Mouse (Mus musculus) limb, embryonic 12.5 days (tissue): ENCODE measurements around the gene Ifna13. TPM values are rescaled to one million over a fixed set of nuclear protein-coding genes. Genes with fewer than 3 reads are reported as not detected.

Source experiments
- ATAC-seq: fragments of 200-750 bp; cut with Nextera tagmentation; 2 replicates; pipeline ENCODE4 v1.8.0; 2017; ENCODE audit warnings: low read depth, moderate TSS enrichment; ENCODE audit not compliant: insufficient number of reproducible peaks, insufficient read depth, low FRiP score, low TSS enrichment
- H3K27ac ChIP-seq: fragments of 300-500 bp; sonication (generic); 2 replicates; pipeline ENCODE4 v1.5.1; 2016; ENCODE audit warnings: mild to moderate bottlenecking, moderate library complexity
- H3K27me3 ChIP-seq: fragments of 300-500 bp; sonication (generic); 2 replicates; pipeline ENCODE4 v1.6.1; 2016; ENCODE audit warnings: mild to moderate bottlenecking, moderate library complexity
- H3K36me3 ChIP-seq: fragments of 300-500 bp; sonication (generic); 2 replicates; pipeline ENCODE4 v1.6.1; 2016; ENCODE audit warnings: mild to moderate bottlenecking, moderate library complexity
- H3K4me1 ChIP-seq: fragments of 300-500 bp; sonication (generic); replicated peaks from 2 replicates; pipeline ENCODE4 v1.6.1; 2016
- H3K4me2 ChIP-seq: fragments of 300-500 bp; sonication (generic); 2 replicates; pipeline ENCODE4 v1.6.1; 2016; ENCODE audit warnings: mild to moderate bottlenecking, moderate library complexity
- H3K4me3 ChIP-seq: fragments of 300-500 bp; sonication (generic); replicated peaks from 2 replicates; pipeline ENCODE4 v1.5.1; 2016; ENCODE audit warnings: mild to moderate bottlenecking
- H3K9ac ChIP-seq: fragments of 300-500 bp; sonication (generic); replicated peaks from 2 replicates; pipeline ENCODE4 v1.6.1; 2016; ENCODE audit warnings: mild to moderate bottlenecking, moderate library complexity
- H3K9me3 ChIP-seq: fragments of 300-500 bp; sonication (generic); 2 replicates; pipeline ENCODE4 v1.6.1; 2016; ENCODE audit warnings: mild to moderate bottlenecking, moderate library complexity
- WGBS: fragments of 180-500 bp; shearing (Covaris S2); methylation state at CpG from one replicate; pipeline ENCODE4 v1.1.7; 2016; 5-methylcytosine and 5-hydroxymethylcytosine counted together
- polyA plus RNA-seq: library from polyadenylated mRNA; unstranded; fragments of >200 nt; fragmentation: Nextera tagmentation; extraction: Ambion mirVana; gene quantifications from 2 replicates; pipeline ENCODE4 v1.2.1, GENCODE M21; 2016

Gene Ifna13
- polyA plus RNA-seq, 1 experiment from 2014 or later, result not detected

GRCm38 (mm10) chr4:88641077-88641831, 3.0 kb downstream of the Ifna13 start:
- WGBS, result 15% methylated on average over 11 of the region's 11 CpGs
- peak; percentile 94 for ATAC-seq
- Histone ChIP-seq H3K4me2 (peak overlapping the region; percentile 50), H3K4me3 (peak overlapping the region; percentile 32), H3K36me3 (no peaks in the 10 kb centered on the region), H3K9ac (no peak overlapping the region), H3K27me3 (no peaks in the 10 kb centered on the region), H3K27ac (0 out of 2 replicates have a peak overlapping the region, but pooled peaks have one; percentile 12), H3K4me1 (no peaks in the 10 kb centered on the region), H3K9me3 (no peaks in the 10 kb centered on the region)

GRCm38 (mm10) chr4:88640704-88641076, 3.6 kb downstream of the Ifna13 start:
- Histone ChIP-seq H3K9me3 (no peaks in the 10 kb centered on the region), H3K27ac (0 out of 2 replicates have a peak overlapping the region, but pooled peaks have one; percentile 12), H3K27me3 (no peaks in the 10 kb centered on the region), H3K4me1 (no peaks in the 10 kb centered on the region), H3K9ac (no peak overlapping the region), H3K4me2 (peak overlapping the region; percentile 50), H3K36me3 (no peaks in the 10 kb centered on the region), H3K4me3 (peak overlapping the region; percentile 32)
- no peak for ATAC-seq
- WGBS, result 64% methylated on average over 8 of the region's 8 CpGs

GRCm38 (mm10) chr4:88634311-88634710, 9.9 kb downstream of the Ifna13 start, which contains the start of gene C87499:
Gene C87499 (minus strand): TSS chr4:88634411.
- no peak for ATAC-seq
- Histone ChIP-seq H3K27me3 (no peaks in the 10 kb centered on the region), H3K4me2 (no peak within 1 kb of the TSS), H3K27ac (no peak within 1 kb of the TSS), H3K9ac (no peak within 1 kb of the TSS), H3K4me3 (no peak within 1 kb of the TSS), H3K4me1 (no peaks in the 10 kb centered on the region), H3K36me3 (no peaks in the 10 kb centered on the region), H3K9me3 (no peaks in the 10 kb centered on the region)
- WGBS, result 86% methylated on average over 4 of the region's 4 CpGs

GRCm38 (mm10) chr4:88603276-88603675, 41.0 kb downstream of the Ifna13 start, which contains the start of gene Ifna12:
Gene Ifna12 (minus strand): TSS chr4:88603376.
- no peaks in the 10 kb centered on the region for H3K27me3 ChIP-seq

More at GRCm38 (mm10) chr4:88603276-88603675, 41.0 kb downstream of the Ifna13 start, which contains the start of gene Ifna12:
- H3K36me3 ChIP-seq, result no peaks in the 10 kb centered on the region
- H3K4me1 ChIP-seq, result no peaks in the 10 kb centered on the region
- H3K9me3 ChIP-seq, result no peaks in the 10 kb centered on the region
- no peak for ATAC-seq
- no peak within 1 kb of the TSS for H3K4me2 ChIP-seq
- H3K9ac ChIP-seq, result no peak within 1 kb of the TSS
- H3K4me3 ChIP-seq, result no peak within 1 kb of the TSS
- H3K27ac ChIP-seq, result no peak within 1 kb of the TSS

Other genes with a start within 250 kb of the Ifna13 start
- 3.7 and 3.8 TPM in 2 replicates for gene Hacd4, start 205.5 kb downstream of the Ifna13 start, polyA plus RNA-seq
- gene Ifnb1, start 121.7 kb downstream of the Ifna13 start, polyA plus RNA-seq, result not detected in 2 replicates
- gene Ifna15, start 86.2 kb downstream of the Ifna13 start, polyA plus RNA-seq, result not detected in 2 replicates
- gene Ifna14, start 72.7 kb downstream of the Ifna13 start, polyA plus RNA-seq, result not detected in 2 replicates
- gene Ifna9, start 52.1 kb downstream of the Ifna13 start, polyA plus RNA-seq, result not detected in 2 replicates
- gene Ifna12, start 41.1 kb downstream of the Ifna13 start, polyA plus RNA-seq, result not detected in 2 replicates
- not detected in 2 replicates for gene C87499, start 10.0 kb downstream of the Ifna13 start, polyA plus RNA-seq
- not detected in 2 replicates for gene Ifna16, start 32.5 kb upstream of the Ifna13 start, polyA plus RNA-seq
- gene Ifna2, start 39.5 kb upstream of the Ifna13 start, polyA plus RNA-seq, result not detected in 2 replicates
- not detected in 2 replicates for gene Ifnab, start 46.9 kb upstream of the Ifna13 start, polyA plus RNA-seq
- gene Gm26566, start 77.3 kb upstream of the Ifna13 start, polyA plus RNA-seq, result 1.4 and 2.8 TPM in 2 replicates
- 130 and 140 TPM in 2 replicates for gene Klhl9, start 78.0 kb upstream of the Ifna13 start, polyA plus RNA-seq
- not detected in 2 replicates for gene Gm13271, start 110.4 kb upstream of the Ifna13 start, polyA plus RNA-seq
- gene Gm13283, start 115.7 kb upstream of the Ifna13 start, polyA plus RNA-seq, result 0.41 and 0.81 TPM in 2 replicates
- gene Gm13290, start 129.4 kb upstream of the Ifna13 start, polyA plus RNA-seq, result 0.66 and 0.87 TPM in 2 replicates
- not detected in 2 replicates for gene Gm13289, start 132.5 kb upstream of the Ifna13 start, polyA plus RNA-seq
- gene Gm13272, start 135.4 kb upstream of the Ifna13 start, polyA plus RNA-seq, result 0.40 TPM in 1 of 2 replicates, not detected in the other
- 0.30 and 0.32 TPM in 2 replicates for gene Ifnz, start 137.7 kb upstream of the Ifna13 start, polyA plus RNA-seq
- not detected in 2 replicates for gene Gm13276, start 141.2 kb upstream of the Ifna13 start, polyA plus RNA-seq
- not detected in 2 replicates for gene Gm13277, start 144.2 kb upstream of the Ifna13 start, polyA plus RNA-seq
- gene Gm13278, start 147.1 kb upstream of the Ifna13 start, polyA plus RNA-seq, result not detected in 2 replicates
- not detected in 2 replicates for gene Gm13275, start 150.0 kb upstream of the Ifna13 start, polyA plus RNA-seq
- not detected in 2 replicates for gene Gm13279, start 152.9 kb upstream of the Ifna13 start, polyA plus RNA-seq
- gene Gm13285, start 155.2 kb upstream of the Ifna13 start, polyA plus RNA-seq, result 0.18 and 0.88 TPM in 2 replicates
- gene Gm13287, start 158.8 kb upstream of the Ifna13 start, polyA plus RNA-seq, result not detected in 2 replicates
- 0.08 and 0.22 TPM in 2 replicates for gene Gm13288, start 161.1 kb upstream of the Ifna13 start, polyA plus RNA-seq
- gene Ifna7, start 171.8 kb upstream of the Ifna13 start, polyA plus RNA-seq, result not detected in 2 replicates
- gene Ifna11, start 175.5 kb upstream of the Ifna13 start, polyA plus RNA-seq, result not detected in 2 replicates
- not detected in 2 replicates for gene Ifna6, start 183.0 kb upstream of the Ifna13 start, polyA plus RNA-seq
- not detected in 2 replicates for gene Ifna5, start 191.1 kb upstream of the Ifna13 start, polyA plus RNA-seq
- not detected in 2 replicates for gene Ifna4, start 197.4 kb upstream of the Ifna13 start, polyA plus RNA-seq
- not detected in 2 replicates for gene Ifna1, start 205.6 kb upstream of the Ifna13 start, polyA plus RNA-seq
- not detected in 2 replicates for gene Ifne, start 235.7 kb upstream of the Ifna13 start, polyA plus RNA-seq